In the genomic region with DNA sequence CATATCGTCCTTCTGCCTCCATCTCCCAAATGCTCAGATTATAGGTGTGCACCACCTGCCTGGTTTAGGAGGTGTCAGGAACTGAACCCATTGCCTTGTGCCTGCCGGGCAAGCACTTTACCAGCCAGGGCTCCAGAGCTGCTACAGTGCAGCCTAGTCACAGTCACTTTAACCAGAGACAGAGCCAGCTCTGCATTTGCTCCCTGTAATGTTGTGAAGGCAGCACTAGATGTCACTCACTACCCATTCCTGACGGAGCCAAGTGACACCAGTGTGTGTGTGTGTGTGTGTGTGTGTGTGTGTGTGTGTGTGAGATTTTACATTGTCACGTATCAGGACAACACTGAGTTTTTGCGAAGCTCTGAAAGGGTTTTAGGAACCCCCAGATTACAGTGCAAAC, we compare ENCODE assay signal across 10 mouse cellular contexts. TPM values are rescaled to one million over a fixed set of nuclear protein-coding genes. Genes with fewer than 3 reads are reported as not detected.
DNase-seq lines count a peak whose midpoint lies in the region; ATAC-seq and TF ChIP-seq lines count a peak whose summit lies in the region.
"Had no signal": no experiment of that assay in that cellular context is flagged by ENCODE, and none has a peak within 500 bp of the region (broad histone marks: within the 10 kb centered on the region; RNA-seq: fewer than 3 reads in every experiment).

No protein-coding gene starts in this region.

- H3K36me3 ChIP-seq in heart, embryonic 10.5 days, result no peaks in the 10 kb centered on the region
- peaks cover 0 to 8% of the 10 kb centered on the region in 2 experiments for H3K36me3 ChIP-seq in CH12.LX (replicated peaks in 1 of 2; ENCODE audit: control insufficient read depth in 1 of 2, insufficient read depth in 1 of 2, low read length in 1 of 2)
- no peaks in the 10 kb centered on the region for H3K36me3 ChIP-seq in hindbrain, embryonic 11.5 days (ENCODE audit: control insufficient read depth, insufficient read depth, low read length)
- H3K36me3 ChIP-seq: stomach, embryonic 15.5 days had no signal

- no peak for TF ChIP-seq POLR2A in CH12.LX (IDR thresholded peaks at IDR 0.05; ENCODE audit: low read depth, low read length)

- dilution Hi-C loops in CH12.LX (cut with MboI; ENCODE audit: extremely low pct_ligation_motif_present, extremely low pct_unique_long_range_greater_than_20kb, low sequenced_read_pairs), result no loop called here

- TF ChIP-seq EP300 in CH12.LX (IDR thresholded peaks at IDR 0.05; ENCODE audit: low read length), result no peak

- intact Hi-C loops in left cerebral cortex, postnatal 25 days (cut with DNase I), result no loop called here

- no peak overlapping the region for H3K9ac ChIP-seq in CH12.LX (ENCODE audit: insufficient read depth, low read depth)
- H3K9ac ChIP-seq in hindbrain, embryonic 11.5 days (ENCODE audit: low read depth, low read length), result no peak overlapping the region
- H3K9ac ChIP-seq: stomach, embryonic 15.5 days had no signal

- no peak for ATAC-seq in hindbrain, embryonic 11.5 days (ENCODE audit: low FRiP score)

- no peaks in the 10 kb centered on the region for H3K27me3 ChIP-seq in heart, embryonic 10.5 days (ENCODE audit: insufficient read depth, poor library complexity, severe bottlenecking)
- no peaks in the 10 kb centered on the region for H3K27me3 ChIP-seq in CH12.LX (replicated peaks)
- no peaks in the 10 kb centered on the region for H3K27me3 ChIP-seq in hindbrain, embryonic 11.5 days (ENCODE audit: control insufficient read depth, insufficient read depth, low read length)
- H3K27me3 ChIP-seq: stomach, embryonic 15.5 days had no signal

- 38% methylated on average over 5 of the region's 5 CpGs for WGBS in heart, embryonic 10.5 days
- WGBS in hindbrain, embryonic 11.5 days, result 59% methylated on average over 5 of the region's 5 CpGs

- H3K4me3 ChIP-seq in heart, embryonic 10.5 days, result no peak overlapping the region
- H3K4me3 ChIP-seq in CH12.LX (replicated peaks in 1 of 3; ENCODE audit: low read depth in 2 of 3, low read length in 2 of 3, poor library complexity in 1 of 3), result no peak overlapping the region
- H3K4me3 ChIP-seq in hindbrain, embryonic 11.5 days (ENCODE audit: low read depth, low read length), result no peak overlapping the region
- H3K4me3 ChIP-seq: stomach, embryonic 15.5 days had no signal

- peak; percentile 89 for DNase-seq in heart, adult 11 months
- no peak for DNase-seq in heart, embryonic 10.5 days (ENCODE audit: low spot score)
- DNase-seq in CH12.LX (ENCODE audit: extremely low read depth), result peak; percentile 54
- DNase-seq in cerebellum, adult 9-10 months, result peak; percentile 17
- DNase-seq in hindbrain, embryonic 11.5 days (ENCODE audit: low spot score), result peak; percentile 45
- peak; percentile 43 to 66 for DNase-seq in left cerebral cortex, postnatal 25 days (ENCODE audit: low spot score in 2 of 2)
- DNase-seq in right cerebral cortex, adult 2 months (ENCODE audit: low spot score in 2 of 2), result peak; percentile 48 to 63
- DNase-seq in c-Kit-positive CD71-positive TER-119-positive erythroid progenitor cells, embryonic 14.5 days (ENCODE audit: low spot score), result no peak

- H3K9me3 ChIP-seq in heart, embryonic 10.5 days, result no peaks in the 10 kb centered on the region
- H3K9me3 ChIP-seq in CH12.LX (replicated peaks; ENCODE audit: low read length), result no peaks in the 10 kb centered on the region
- no peaks in the 10 kb centered on the region for H3K9me3 ChIP-seq in hindbrain, embryonic 11.5 days (ENCODE audit: control insufficient read depth, low read length)
- H3K9me3 ChIP-seq: stomach, embryonic 15.5 days had no signal

- H3K4me2 ChIP-seq in CH12.LX (ENCODE audit: insufficient read depth, low read depth, poor library complexity, severe bottlenecking), result no peak overlapping the region
- H3K4me2 ChIP-seq in hindbrain, embryonic 11.5 days (replicated peaks; ENCODE audit: low read depth, low read length), result no peak overlapping the region
- H3K4me2 ChIP-seq: stomach, embryonic 15.5 days had no signal

- in situ Hi-C loops in CH12.LX (cut with MboI; ENCODE audit: low pct_ligation_motif_present, low pct_unique_long_range_greater_than_20kb, low sequenced_read_pairs), result no loop called here

- H3K4me1 ChIP-seq in heart, embryonic 10.5 days, result peaks cover 4% of the 10 kb centered on the region; the same call in 1 of the 2 replicates
- H3K4me1 ChIP-seq in CH12.LX (ENCODE audit: control insufficient read depth in 1 of 2, insufficient read depth in 2 of 2), result peaks cover 18 to 47% of the 10 kb centered on the region in 2 experiments
- no peaks in the 10 kb centered on the region for H3K4me1 ChIP-seq in hindbrain, embryonic 11.5 days (replicated peaks; ENCODE audit: control insufficient read depth, insufficient read depth, low read length)

- no peaks in the 10 kb centered on the region for H3K79me2 ChIP-seq in CH12.LX (replicated peaks; ENCODE audit: control insufficient read depth, extremely low read depth, insufficient read depth, poor library complexity, severe bottlenecking)

- TF ChIP-seq CTCF in CH12.LX (conservative IDR thresholded peaks at IDR 0.05 in 1 of 2, IDR thresholded peaks at IDR 0.05 in 1 of 2; ENCODE audit: low read depth in 2 of 2, low read length in 2 of 2), result peak; percentile 38 to 78; a peak in 3 of 4 replicates

- peak; percentile 70 for TF ChIP-seq RAD21 in CH12.LX (IDR thresholded peaks at IDR 0.05; ENCODE audit: low read depth, low read length)

- H3K27ac ChIP-seq in heart, embryonic 10.5 days, result no peak overlapping the region
- H3K27ac ChIP-seq in CH12.LX (ENCODE audit: insufficient read depth, low read depth), result no peak overlapping the region
- H3K27ac ChIP-seq in hindbrain, embryonic 11.5 days (ENCODE audit: low read depth, low read length), result no peak overlapping the region
- H3K27ac ChIP-seq: stomach, embryonic 15.5 days had no signal

TF ChIP-seq in CH12.LX, 34 proteins besides CTCF, POLR2A, EP300 and RAD21:
- 0 out of 2 replicates have a peak, but pooled peaks have one; percentile 15 for TF ChIP-seq TCF12 (IDR thresholded peaks at IDR 0.05; ENCODE audit: low read depth, low read length)
- peak; percentile 55 for TF ChIP-seq SMC3 (IDR thresholded peaks at IDR 0.05; ENCODE audit: low read depth, low read length)
- peak; percentile 33; the same call in 1 of the 2 replicates for TF ChIP-seq IRF4 (IDR thresholded peaks at IDR 0.05; ENCODE audit: low read depth, low read length)
- TF ChIP-seq ETS1 (conservative IDR thresholded peaks at IDR 0.05; ENCODE audit: low read depth, low read length), result no peak
TF ChIP-seq in CH12.LX: peak in this region for 3.

RNA-seq across cellular contexts. Expression of gene Adgrf3, which starts 4.0 kb away (rescaled TPM):
- polyA plus RNA-seq in heart, embryonic 10.5 days (2016; fragmentation: Nextera tagmentation; extraction: Ambion mirVana), result 0.16 and 0.17 TPM in 2 replicates
- total RNA-seq in CH12.LX (2012; rRNA removed), result 1.0 and 1.4 TPM in 2 replicates
- 1.2 and 2.3 TPM in 2 replicates for total RNA-seq in CH12.LX (2014; rRNA removed)
- polyA plus RNA-seq in CH12.LX (2012; ENCODE audit: insufficient read length, low read depth), result 2.2 and 2.6 TPM in 2 replicates
- not detected in 2 replicates for polyA plus RNA-seq in hindbrain, embryonic 11.5 days (2014; fragmentation: Nextera tagmentation; extraction: Ambion mirVana)
- not detected for total RNA-seq in left cerebral cortex, postnatal 25 days (2021)
- total RNA-seq: left cerebral cortex, adult 8-10 months had no signal

RNA-seq across cellular contexts. Expression of gene Selenoi, which starts 30.9 kb away (rescaled TPM):
- polyA plus RNA-seq in heart, embryonic 10.5 days (2016; fragmentation: Nextera tagmentation; extraction: Ambion mirVana), result 23.3 and 25.6 TPM in 2 replicates
- total RNA-seq in CH12.LX (2012; rRNA removed) (36.1 and 39.8 TPM in 2 replicates), CH12.LX (2014; rRNA removed) (45.7 and 51.3 TPM in 2 replicates)
- 21.0 and 27.0 TPM in 2 replicates for polyA plus RNA-seq in CH12.LX (2012; ENCODE audit: insufficient read length, low read depth)
- polyA plus RNA-seq in hindbrain, embryonic 11.5 days (2014; fragmentation: Nextera tagmentation; extraction: Ambion mirVana), result 24.0 and 25.4 TPM in 2 replicates
- total RNA-seq in left cerebral cortex, postnatal 25 days (2021), result 10 to 100 TPM; 50.4 to 51.4 TPM

RNA-seq across cellular contexts. Expression of gene Hadhb, which starts 46.5 kb away (rescaled TPM):
- 207 and 288 TPM in 2 replicates for polyA plus RNA-seq in heart, embryonic 10.5 days (2016; fragmentation: Nextera tagmentation; extraction: Ambion mirVana)
- total RNA-seq in CH12.LX (2012; rRNA removed), result 78.3 and 81.4 TPM in 2 replicates
- 118 and 125 TPM in 2 replicates for total RNA-seq in CH12.LX (2014; rRNA removed)
- 69.5 and 77.9 TPM in 2 replicates for polyA plus RNA-seq in CH12.LX (2012; ENCODE audit: insufficient read length, low read depth)
- 99.9 and 106 TPM in 2 replicates for polyA plus RNA-seq in hindbrain, embryonic 11.5 days (2014; fragmentation: Nextera tagmentation; extraction: Ambion mirVana)
- 10 to 100 TPM; 86.9 to 91.2 TPM for total RNA-seq in left cerebral cortex, postnatal 25 days (2021)

RNA-seq across cellular contexts. Expression of gene Hadha, which starts 46.6 kb away (rescaled TPM):
- 136 and 210 TPM in 2 replicates for polyA plus RNA-seq in heart, embryonic 10.5 days (2016; fragmentation: Nextera tagmentation; extraction: Ambion mirVana)
- total RNA-seq in CH12.LX (2012; rRNA removed) (73.6 and 76.0 TPM in 2 replicates), CH12.LX (2014; rRNA removed) (82.8 and 83.0 TPM in 2 replicates)
- 117 and 132 TPM in 2 replicates for polyA plus RNA-seq in CH12.LX (2012; ENCODE audit: insufficient read length, low read depth)
- polyA plus RNA-seq in hindbrain, embryonic 11.5 days (2014; fragmentation: Nextera tagmentation; extraction: Ambion mirVana), result 59.4 and 81.2 TPM in 2 replicates
- total RNA-seq in left cerebral cortex, postnatal 25 days (2021), result 10 to 100 TPM; 61.0 to 71.5 TPM

Comparison
In these comparisons a context has a peak if more than half of its experiments do, and no peak if none do; other contexts are left out.
1. DNase-seq: peak in heart, adult 11 months (single experiment), CH12.LX (single experiment), cerebellum, adult 9-10 months (single experiment), hindbrain, embryonic 11.5 days (single experiment), left cerebral cortex, postnatal 25 days (2 of 2) and right cerebral cortex, adult 2 months (2 of 2); none in heart, embryonic 10.5 days (single experiment) and c-Kit-positive CD71-positive TER-119-positive erythroid progenitor cells, embryonic 14.5 days (single experiment).